Mouse (Mus musculus) right cerebral cortex, adult 18-20 months (tissue): ENCODE measurements around the gene Usp4.

ENCODE experiments used
- DNase-seq: peaks from one replicate; pipeline ENCODE4 v3.0.0; 2022; ENCODE audit warnings: mixed read lengths

Usp4 gene

DNA sequence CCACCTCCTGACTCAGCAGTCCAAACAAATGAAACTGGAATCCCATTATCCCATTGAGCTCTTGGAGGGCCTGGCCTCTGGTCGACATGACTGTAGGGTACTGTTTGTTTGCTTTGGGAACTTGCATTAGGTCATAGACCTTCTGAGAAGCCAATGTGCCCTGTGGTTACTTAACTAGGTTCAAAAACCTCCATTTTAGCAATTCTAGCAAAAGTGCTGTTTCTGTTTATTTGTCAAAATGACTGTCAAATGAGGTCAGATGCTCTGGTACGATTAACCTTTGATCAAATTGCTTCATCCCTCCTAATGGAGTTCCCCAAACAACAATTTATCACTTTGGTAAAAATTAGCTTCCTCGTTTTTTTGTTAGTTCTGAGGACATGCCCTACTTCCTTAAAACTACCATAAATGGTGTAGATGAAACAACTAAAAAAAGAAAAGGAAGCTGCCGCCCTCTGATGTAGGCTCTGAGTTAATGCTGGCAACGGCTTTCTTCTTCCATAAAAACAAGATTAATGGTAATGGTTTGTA, 5.3 kb upstream of the Usp4 start:
- DNase-seq, result no peak

DNA sequence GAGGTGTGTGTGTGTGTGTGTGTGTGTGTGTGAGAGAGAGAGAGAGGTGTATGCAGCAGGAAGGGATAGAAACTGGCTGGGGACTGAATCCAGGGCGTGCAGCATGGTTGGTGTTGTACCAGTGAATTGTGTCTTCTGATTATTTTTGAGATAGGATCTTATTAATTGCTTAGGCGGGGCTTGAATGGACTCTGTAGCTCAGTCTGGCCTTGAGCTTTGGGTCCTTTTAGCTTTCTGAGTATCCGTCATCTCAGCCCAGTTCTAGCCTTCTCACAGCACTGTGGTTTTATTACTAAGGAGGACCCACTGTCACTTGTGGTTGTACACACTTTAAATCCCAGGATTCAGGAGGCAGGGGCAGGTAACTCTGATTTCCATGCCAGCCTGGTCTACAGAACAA, 4.3 kb upstream of the Usp4 start:
- DNase-seq, result no peak

DNA sequence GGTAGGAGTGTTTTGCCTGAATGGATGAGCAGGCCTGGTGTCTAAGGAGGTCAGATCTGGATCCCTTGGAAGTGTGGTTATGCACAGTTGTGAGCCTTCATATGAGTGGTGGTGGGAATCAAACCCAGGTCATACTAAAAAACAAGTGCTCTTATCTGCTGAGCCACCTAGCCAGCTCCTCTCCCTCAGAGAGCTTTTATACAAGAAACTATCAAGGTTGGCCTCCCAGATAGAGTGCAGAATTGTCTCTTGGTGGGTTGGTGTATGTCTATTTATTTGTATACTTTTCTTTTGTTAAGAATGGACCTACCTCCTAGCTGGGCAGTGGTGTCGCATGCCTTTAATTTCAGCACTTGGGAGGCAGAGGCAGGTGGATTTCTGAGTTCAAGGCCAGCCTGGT, 3.8 kb upstream of the Usp4 start:
- no peak for DNase-seq

DNA sequence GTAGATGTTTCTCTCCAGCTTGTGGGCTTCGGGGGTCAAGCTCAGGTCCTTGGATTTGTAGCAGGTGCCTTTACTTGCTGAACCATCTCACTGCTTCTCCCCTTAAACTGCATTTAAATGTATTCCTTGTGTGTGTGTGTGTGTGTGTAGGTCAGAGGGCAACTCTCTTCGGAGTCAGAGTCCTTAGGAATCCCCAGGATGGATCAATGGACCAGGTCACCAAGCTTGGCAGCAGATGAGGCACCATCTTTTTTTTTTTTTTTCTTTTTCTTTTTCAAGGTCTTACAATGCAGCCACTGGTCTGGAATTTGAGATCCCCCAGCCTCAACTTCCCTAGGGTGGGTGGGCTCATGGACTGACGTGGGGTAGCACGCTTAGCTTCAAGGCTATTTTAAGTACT, 3.2 kb upstream of the Usp4 start:
- no peak for DNase-seq

DNA sequence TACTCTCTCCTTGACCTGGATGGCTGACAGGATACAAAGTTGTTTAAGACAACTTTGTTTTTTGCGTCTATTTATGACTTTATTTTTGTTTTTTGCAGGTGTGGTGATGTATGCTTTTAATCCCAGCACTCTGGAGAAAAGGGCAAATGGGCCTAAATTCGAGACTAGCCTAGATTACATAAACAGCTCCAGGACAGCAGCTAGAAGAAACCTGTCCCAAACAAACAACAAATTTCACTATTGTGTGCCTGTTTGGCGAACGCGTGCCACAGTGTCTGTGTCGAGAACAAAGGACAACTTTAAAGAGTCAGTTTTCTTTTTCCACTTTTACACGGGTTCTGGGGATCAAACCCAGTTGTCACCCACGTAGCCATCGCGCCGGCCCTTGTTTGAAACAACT, 629 bp upstream of the Usp4 start:
- DNase-seq, result no peak

DNA sequence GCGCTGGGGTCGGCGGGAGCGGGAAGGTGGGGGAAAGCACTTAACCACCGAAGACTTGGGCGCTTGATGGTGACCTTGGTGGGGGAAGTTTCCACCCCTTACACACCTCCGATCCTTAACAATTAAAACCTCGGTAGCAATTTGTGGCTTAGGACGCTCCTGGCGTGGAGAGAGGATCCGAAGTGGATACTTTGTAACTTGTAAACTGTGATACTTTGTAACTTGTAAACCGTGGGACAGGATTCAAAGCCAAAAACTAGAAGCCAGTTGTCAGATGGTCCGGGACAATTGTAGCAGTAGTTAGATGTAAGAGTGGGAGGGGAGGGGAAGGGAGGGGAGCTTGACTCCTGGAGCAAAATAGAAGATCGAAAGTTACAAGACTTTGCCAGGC, 632 bp downstream of the Usp4 start:
- no peak for DNase-seq

DNA sequence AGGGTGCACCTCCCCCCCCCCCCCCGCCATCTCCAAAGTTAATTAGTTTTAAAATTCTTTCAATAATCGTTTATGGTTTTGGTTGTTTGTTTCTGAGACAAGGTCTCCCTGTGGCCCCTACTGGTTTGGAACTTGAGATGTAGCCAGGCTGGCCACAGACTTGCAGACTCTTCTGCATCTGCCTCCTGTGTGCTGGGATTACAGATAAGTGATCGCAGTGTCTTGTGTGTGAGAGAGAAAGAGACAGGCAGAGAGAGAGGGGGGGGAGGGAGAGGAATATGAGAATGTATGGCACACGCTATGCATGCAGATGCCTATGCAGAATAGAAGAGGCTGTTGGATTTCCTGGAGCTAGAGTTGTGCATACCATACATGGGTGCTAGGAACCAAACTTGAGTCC, 2.1 kb downstream of the Usp4 start:
- no peak for DNase-seq

DNA sequence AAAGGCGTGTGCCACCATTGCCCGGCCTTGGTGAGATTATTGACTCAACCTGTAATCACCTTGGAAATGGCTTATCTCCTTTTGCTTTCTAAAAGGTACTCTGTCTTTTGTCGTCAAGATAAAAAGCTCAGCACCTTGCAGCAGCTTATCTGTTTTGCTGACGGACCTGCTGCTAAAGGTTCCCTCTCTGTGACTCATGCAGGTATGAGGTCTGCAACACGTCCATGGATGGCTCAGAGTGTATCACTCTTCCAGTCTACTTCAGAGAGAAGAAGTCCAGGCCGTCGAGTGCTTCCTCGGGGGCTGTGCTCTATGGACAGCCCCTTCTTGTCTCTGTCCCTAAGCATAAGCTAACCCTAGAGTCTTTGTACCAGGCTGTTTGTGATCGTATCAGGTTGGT, 30.6 kb downstream of the Usp4 start:
- no peak for DNase-seq

DNA sequence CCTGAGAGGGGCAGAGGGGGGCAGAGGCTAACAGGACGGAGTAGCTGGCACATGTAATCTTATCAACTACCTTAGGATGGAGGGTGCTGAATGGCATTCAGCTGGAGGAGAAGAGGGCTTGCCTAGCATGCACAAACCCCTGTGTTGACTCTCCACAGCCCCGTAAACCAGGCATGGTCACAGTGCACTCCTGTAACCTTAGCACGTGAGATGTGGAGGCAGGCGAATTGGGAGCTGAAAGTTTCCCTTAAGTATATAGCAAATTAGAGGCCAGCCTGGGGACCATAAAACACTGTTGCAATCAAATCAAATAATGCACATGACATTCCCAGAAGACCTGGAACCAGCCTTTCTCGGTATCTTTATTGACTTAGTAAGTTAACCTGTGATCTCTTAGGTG, 31.1 kb downstream of the Usp4 start:
- DNase-seq, result no peak

DNA sequence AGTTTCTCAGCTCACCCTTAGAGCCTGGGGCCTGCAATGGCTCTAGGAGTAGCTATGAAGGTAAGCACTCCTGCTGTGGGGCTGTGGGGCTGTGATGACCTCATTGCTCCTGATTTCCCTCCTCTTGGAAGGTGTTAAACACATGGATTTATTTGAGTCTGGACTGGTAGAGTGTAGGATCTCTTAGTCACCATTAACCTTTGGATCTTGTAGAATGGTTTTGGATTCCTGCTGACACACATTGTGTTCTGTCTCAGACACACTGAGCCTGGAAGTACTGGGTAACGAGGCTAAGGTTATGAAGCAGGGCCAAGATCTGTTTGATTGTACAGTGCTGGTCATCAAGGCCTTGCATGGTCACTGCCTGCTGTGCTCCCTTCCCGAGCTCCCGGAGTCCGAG, 31.6 kb downstream of the Usp4 start:
- no peak for DNase-seq

DNA sequence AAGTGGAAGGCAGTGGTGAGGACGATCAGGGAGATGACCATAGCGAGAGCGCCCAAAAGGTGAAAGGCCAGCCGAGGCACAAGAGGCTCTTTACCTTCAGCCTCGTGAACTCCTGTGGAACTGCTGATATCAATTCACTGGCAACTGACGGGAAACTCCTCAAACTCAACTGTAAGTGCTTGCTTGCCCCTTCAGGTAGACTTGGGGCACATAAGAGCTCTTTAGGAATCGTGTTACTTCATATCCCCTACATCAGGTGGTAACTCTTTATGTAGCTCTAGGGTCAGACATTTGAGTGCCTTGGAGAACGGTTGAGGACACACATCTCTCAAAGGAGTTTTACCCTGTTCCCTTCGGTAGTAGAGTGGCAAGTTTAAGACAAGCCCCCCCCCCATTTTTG, 33.7 kb downstream of the Usp4 start:
- DNase-seq, result no peak

DNA sequence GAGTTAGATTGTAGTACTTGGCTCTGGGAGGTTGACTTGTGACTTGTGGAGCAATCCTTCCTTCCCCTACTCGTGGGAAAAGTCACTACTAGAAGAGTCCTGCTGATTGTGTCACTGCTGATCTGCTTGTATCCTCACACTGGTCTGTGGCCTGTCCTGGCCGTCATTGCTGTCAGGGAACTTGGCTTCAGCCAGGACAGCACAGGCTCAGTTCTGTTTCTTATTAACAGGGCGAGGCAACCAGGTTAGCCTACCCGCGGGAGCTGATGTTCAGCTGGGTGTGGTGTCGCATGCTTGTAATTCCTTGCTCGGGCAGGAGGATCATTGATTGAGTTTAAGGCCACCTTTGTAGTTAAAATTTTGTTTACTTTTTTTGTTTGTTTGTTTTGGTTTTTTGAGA, 37.4 kb downstream of the Usp4 start:
- no peak for DNase-seq

DNA sequence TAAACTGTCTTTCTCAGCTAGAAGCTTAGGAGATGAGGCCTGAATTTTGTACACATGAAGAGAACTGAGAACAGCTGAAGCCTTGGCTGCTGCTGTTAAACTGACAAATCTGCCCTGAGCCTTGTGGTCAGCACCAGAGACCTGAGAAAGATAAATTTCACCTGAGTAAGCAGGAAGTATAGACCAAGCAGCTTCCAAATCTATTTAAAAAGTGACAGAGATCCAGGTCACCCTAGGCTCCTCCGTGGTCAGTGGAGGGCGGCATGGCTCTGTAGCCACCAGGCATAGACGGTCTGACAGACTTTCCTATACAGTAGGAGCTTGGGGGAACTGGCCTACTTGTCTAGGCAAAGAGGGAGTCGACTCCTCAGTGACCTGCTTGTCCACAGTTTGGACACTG, 39.2 kb downstream of the Usp4 start:
- no peak for DNase-seq

DNA sequence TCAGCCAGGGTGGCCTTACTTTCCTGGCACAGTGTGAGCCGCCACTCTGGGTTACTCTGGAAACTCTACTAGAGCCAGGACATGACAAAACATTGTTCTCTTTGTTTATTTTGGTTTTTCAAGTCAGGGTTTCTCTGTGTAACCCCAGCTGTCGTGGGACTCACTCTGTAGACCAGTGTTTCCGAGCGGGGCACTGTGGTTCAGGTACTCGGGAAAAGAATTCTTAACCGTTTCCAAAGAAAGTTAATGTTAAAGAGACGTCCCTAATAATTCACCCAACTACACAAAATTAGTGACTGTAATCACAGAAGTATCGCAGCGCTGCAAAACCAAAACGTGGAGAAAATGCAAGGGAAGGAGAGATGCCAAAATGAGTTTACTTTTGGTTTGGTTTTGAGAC, 40.9 kb downstream of the Usp4 start:
- no peak for DNase-seq

DNA sequence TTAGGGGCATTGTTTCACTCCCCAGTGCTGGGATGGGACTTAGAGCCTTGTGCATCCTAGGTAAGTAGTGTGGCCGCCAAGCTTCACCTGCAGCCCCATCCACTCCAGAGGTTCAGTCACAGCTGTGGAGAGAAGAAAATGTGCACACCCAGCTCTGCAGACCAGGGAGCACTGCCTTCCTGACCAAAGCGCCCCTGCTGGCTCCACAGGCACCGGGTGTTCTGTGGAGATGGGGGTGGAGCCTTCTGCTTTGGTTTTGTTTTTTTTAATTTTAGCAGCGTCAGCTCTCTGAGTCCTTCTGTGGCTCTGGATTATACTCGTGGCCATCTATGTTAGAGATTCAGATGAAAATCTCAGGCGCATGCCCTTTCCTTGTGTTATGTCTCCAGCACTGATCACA, 41.6 kb downstream of the Usp4 start:
- DNase-seq, result peak; percentile 18

DNA sequence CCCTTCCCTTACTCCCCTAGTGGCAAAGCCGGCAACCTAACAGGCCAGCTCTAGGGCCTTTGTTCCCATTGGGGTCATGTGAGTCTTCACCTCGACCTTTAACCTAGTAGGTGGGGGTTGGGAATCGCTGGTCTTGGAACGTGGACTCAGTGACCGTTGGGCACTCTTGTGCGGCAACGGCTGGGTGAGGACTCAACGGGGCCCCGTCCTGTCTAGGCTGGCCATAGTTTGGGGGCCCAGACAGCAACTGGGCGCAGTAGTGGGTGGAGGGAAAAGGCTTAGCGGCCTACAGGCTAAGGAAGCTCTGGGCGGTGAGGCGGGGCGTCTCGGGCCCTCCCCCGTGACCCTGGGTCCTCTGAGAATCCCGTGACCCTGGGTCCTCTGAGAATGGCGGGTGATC, 45.0 kb downstream of the Usp4 start, which contains the start of gene 1700102P08Rik:
Gene 1700102P08Rik (plus strand): TSS at position 130 of the 400 bp plus-strand sequence.
- no peak for DNase-seq

DNA sequence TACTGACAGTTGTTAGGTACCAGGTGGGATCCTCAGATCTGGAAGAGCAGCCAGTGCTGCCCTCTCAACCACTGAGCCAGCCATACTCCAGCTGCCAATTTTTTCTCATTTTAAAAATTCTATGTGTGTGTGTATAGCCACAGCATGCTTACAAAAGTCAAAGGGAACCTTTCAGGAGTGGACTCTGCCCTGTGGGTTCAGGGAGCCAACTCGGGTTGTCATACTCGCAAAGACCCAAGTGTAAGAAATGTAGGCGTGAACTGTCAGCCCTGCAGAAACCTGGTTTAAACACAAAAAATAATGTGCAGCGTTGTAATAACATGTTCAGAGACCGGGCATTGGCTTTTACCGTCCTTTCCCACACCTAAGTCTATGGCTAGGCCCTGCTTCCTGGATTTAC, 46.5 kb downstream of the Usp4 start:
- no peak for DNase-seq

DNA sequence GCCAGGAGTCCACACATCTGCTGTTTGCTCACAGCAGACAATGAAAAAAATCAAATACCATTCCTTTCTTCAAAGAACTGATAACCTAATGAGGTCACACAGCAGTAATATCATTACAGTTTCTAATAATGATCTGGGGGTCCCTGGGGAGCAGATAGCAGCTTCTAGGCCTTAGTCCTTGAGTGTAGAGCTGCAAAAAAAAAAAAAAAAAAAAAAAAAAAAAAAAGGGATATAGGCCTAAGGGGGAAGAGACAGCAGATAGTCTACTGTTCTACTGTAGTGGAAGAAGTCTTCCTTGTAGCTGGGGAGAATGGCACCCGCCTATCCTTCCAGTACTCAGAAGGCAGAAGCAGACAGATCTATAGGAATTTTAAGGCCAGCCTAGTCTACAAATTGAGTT, 47.8 kb downstream of the Usp4 start:
- no peak for DNase-seq

DNA sequence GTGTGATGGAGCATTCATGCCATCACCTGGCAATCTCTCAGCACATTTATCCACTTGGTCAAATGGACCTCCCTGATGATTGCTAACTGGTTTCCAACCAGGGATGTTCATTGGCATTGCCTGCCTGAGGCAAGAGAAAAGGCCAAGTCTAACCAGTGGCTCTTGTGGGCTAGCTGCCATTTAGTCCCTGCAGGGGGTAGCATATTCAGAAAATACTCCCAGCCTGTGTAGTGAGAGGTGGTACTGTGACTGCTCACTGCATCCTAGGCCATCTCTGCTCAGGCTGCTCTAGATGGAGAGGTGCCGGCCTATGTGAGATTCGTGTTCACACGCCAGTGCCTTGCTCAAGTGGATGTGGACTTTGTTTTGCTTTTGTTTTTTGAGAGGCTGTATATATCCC, 50.7 kb downstream of the Usp4 start:
- DNase-seq, result no peak

DNA sequence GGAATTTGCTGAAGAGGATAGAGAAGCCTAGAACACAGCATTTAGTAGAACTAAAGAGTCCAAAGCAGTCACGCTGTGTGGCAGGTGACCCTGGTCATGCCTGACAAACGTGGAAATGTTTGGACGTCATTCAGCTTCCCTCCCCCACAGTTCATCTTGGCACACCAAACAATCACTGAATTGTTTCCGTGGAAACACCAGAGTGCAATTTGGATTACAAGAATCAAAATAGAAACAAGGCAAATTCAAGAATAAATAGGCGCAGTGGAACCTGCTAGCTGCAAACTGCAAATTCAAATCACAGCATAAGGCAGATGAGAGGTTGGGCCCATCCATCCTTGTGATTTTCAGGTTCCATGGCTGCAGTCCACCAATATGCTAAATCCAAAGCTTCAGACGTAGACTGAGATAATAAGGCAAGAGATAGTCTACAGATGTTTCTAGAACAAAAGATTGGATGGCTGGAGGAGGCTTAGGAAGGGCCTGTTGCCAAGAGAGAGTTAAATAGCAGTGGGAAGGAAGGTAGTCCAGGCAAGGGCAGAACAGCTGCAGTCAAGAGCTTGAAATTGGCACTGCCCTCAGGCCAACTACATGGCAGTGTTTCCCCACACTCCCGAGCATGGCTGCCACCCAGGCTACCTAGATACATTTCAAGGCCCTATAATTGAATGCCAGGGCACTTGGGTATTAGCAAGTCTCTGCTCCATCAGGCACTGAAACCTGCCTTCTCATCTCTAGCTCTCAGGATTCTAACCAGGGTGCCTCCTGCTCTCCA, 53.7 kb downstream of the Usp4 start:
- peak; percentile 66 for DNase-seq

DNA sequence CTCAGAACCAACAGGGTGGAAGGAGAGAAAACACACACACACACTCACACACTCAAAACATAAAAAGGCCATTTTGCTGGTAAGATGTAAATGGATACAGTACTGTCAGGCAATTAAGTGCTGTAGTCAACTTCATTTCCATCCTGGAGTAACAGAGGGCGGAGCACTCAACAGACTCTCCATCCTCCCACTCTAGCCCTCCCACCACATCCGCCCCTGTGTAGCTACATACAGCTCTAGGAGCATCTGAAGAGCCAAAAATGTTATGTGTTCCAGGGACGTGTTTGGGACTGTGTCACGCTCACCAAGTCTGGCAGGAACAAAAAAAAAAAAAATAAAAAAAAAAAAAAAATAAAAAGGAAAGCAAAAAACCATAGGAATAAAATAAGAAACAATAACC, 55.4 kb downstream of the Usp4 start:
- peak; percentile 79 for DNase-seq

DNA sequence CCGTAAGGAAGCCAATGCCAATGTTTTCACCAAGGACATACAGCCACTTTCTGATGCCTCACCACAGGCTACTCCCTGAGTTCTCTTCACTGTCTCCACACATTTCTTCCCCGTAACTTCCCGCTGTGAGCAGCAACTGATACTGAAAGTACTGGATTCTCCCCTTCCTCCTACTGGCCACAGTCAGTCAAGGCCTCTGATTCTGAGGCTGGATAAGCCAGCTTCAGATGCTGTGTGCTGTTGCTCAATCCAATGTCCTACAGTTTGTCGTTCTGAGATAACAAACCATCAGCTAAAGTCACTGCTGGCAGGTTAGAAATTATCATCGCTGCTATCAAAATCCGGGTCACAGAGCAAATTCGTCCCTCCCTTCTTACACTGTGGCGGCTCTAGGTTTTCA, 56.8 kb downstream of the Usp4 start:
- DNase-seq, result no peak

DNA sequence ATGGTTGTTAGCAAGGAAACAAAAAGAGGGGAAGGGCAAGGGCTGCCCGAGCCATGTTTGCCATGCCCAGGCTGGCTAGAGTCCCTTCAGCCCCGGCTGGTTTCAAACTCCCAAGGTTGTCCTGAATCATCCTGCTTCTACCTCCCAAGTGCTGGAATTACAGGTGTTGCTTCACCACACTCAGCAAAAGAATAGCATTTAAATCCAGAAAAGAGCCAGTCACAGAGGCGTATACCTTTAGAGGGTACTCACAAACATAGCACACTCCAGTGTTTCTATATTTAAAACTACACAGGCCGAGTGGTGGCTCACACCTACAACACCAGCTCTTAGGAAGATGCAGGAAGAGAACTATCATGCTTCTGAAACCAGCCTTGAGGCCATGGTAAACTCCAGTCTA, 61.9 kb downstream of the Usp4 start:
- no peak for DNase-seq

DNA sequence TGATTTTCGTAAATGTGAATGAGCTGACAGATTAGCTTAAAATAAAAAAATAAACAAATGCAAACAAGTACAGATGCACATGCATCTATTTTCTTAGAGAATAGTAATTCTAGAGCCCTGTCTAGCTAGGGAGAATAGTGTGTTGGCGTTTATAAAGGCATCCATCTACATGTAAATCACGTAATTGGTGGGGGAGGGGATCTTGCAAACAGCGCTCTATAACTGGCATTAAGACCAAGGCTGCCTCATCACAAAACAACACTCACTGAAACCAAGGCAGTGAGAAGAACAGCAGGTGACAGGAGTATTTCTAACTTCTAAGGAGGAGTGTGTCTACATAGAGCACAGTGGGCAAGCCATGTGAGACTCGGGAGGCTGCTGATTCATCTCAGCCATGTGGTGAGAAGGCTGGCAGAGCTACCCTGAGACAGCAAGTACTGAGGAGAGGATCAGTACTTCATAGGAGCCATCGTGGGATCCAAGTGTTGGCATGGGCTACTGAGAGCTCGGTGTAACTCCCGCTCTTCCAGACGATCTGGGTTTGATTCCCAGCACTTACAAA, 63.8 kb downstream of the Usp4 start:
- DNase-seq, result peak; percentile 85

DNA sequence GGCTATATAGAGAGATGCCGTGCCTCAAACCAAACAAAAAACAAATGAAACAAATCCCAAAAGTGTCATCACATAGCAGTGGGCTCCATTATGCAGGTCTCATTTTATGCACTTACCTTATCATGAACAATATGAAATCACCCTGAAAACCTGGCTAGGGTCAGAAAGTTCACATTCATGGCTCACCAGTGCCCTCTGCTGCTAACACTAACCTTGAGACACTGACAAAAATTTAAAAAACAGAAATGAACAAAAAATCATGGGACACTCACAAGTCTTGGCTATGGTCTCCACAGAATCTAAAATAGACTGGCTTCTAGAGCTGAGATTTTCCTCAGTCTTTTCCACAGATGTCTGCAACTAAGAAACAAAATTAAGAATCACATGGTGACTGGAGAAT, 64.6 kb downstream of the Usp4 start:
- no peak for DNase-seq
